Mouse (Mus musculus) retina, postnatal 7 days (tissue): ENCODE data around the gene Cc2d1b.

Experiments
- DNase-seq: peaks from one replicate; pipeline ENCODE4 v3.0.0-alpha.2; 2012; ENCODE audit warnings: low read depth, low spot score

Gene Cc2d1b

DNA sequence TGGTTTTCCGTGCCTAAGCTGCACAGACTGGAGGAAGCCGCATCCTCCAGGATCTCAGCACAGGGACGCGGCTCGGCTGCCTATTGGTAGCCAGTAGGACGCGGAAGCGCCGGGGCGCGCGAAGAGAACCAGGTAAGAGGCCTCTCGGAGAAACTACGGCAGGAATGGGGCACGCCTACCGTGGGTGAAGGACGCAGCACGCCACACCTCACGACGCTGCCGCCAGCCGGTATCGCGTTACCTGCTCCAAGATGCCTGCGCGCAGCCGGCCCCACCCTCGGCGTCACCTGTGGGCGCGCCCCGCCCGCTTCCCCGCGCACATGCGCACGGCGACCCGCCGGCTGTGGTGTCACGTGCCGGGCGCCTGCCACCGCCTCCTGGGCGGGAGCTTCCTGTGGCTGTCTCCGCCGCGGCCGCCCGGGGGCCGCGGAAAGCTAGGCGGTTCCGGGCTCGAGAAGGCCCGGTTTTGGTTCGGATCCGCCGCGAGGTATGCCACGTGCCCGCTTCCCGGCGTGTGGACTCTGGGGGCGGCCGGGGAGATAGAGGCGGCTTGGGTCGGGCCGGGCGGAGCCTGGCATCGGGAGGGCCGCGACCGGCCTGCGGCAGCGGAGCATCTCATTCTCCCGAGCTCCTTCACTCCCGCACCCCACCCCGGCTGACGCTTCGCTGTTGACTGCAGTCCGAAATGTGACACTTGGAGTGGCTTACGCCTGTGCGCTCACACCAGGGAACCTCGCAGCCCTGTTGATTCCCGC is at the start of gene Cc2d1b:
TSS of gene Cc2d1b (plus strand) at position 354 of the 755 bp plus-strand sequence.
- peak; percentile 87 for DNase-seq

DNA sequence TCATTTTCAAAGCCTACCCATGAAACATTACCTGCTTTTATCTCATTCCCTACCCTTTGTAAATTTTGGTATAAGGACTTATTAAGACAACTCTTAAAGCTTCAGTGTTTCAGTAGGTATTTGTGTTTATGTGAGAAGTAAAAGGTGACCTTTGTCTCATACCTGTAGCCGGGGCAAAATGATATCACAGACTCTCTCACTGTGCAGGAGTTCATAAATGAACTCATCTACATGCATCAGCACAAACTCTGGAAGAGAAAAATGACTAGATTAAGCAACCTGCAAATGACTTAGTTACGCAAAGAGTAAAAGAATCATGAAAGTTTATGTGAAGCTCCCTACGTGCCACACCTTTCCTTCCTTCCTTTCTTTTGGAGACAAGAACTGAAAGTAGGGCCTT is 47.1 kb upstream of the Cc2d1b start:
- DNase-seq: no peak

DNA sequence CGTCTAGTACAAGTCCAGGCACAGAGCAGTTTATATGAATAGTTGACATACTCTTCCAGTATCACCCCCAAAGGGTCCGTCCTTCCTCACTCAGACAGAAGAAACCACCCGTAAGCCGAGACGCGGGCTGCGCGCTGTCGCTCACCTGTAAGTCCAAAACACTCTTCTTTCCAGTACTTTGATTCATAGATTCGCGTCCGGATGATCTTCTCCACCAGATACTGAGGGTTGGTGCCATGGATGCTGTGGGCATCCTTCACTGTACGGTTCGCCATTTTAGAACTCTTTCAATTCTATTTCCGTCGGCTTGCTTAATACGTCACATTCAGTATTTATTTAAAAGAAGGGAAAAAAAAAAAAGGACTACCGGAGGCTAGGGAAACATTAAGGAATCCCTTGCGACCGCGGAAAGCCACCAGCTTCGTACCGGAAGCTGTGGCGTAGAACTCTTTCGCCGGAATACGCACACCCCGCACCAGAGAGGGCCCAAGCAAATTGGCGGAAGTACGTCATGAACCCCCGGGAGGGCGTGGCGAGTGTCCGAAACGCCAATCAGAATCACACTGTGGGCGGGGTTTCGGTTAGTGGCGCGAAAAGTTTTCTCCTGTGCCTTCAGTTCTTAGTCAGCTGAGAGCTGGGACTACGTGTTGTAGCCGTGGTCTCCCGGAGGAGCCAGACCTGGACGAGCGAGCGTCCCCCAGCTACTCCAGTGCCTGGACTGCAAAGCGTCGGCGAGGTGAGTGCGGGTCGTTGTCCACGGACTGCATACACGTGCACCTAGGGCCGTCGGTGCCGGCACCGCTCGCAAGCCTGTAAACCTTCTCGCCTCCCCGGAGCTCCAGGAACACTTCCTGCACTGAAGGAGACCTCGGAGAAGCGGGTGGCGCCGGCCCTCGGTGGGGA is 40.6 kb upstream of the Cc2d1b start, which contains the start of the genes Prpf38a and Orc1:
TSS of gene Prpf38a (minus strand) at position 497 of the 903 bp plus-strand sequence.
TSS of gene Orc1 (plus strand) at position 584 of the 903 bp plus-strand sequence.
- DNase-seq: peak; percentile 93

DNA sequence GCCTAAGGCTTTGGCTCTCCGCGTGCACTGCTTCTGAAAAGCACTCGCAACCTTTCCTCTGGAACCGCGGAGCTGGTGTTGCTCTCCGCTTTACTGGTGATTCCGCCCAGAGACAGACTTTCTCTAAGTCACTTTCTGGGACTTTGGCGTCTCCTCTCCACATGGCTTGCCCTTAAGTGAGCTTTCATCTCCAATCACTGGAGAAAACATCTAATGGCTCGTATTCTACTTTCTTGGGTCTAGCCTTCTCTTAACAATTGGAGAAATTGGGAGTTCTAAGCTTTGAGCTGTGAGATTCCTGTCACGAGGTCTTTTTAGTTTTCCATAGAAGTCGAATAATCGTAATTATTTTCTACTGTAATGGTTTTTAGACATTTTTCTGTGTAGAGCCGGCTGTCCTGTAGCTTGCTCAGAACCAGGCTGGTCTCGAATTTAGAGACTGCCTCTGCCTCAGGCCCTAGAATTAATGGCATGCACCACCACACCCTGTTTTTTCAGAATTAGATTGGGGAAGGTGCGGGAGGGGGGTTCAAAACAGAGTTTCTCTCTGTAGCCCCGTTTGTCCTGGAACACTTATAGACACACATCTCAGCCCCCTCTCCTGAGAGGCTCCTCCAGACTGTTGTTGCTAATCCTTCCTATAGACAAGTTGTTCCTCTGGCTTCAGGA is 39.9 kb upstream of the Cc2d1b start:
- DNase-seq: no peak

DNA sequence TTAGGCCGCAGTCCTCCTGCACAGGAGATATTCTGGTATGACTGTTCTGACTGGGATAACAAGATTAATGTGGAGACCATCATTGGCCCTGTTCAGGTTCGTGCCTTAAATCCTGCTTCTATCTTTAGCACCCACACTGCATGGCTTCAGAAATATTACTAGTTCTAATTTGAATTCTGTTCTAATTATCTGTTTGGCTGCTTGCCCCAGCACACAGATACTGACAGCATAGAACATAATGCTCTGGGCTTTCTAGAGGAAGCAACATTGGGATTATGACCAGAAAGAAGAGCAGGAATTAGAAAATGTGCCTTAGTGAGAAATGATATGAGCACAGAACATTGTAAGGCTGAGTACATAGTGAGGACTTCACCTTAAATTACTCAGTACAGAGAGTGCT is 26.4 kb upstream of the Cc2d1b start:
- DNase-seq: no peak

DNA sequence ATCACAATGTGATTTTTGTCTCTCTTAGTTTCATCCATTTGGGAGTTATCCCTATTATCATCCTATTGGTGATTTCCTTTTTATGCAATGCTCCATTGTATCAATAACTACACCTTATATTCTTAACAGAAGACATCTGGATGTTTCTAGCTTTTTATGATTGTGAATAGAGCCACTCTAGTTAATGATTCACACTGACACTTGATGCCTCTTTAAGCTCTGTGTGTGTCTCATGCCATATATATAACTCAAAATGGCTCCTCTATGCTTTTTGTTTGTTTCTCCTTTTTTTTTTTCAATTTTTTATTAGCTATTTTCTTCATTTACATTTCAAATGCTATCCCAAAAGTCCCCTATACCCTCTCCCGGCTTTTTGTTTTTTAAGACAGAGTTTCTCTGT is 24.0 kb upstream of the Cc2d1b start:
- no peak for DNase-seq

DNA sequence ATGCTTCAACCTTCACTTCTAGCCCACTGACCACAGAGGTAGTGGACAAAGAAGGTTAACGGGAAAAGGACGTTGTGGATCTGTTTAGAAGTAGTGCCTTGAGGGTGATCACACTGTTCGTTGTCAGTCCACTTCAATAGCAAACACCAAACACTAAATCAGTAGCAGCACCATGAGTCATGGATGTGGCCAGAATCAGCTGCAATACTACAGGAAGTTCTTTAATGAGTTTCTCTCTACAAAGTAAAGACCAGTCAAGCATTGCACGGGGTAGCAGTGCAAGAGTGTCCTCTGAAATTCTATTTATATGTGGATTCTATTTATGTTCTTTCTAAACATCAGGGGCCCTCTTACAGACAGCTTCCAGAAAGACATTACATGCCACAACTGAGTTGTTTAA is 21.4 kb upstream of the Cc2d1b start:
- DNase-seq: no peak

DNA sequence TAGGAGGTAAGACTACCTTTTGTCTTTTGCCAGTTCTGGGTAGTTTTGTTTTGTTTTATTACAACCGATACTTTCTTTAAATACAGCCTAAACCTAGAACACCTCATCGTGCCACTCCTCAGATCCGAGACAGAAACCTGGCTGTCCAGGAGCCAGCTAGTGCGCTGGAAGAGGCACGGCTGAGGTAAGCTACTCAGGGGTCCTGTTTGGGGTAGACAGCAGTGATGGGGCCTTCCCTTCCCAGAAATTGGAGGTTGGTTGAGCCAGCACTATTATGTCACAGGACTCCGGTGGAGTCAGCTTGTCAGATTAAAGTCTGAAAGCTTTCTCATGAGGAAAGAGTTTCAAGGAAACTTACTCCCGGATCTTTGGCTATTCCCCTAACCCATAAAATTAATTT is 17.9 kb upstream of the Cc2d1b start:
- no peak for DNase-seq

DNA sequence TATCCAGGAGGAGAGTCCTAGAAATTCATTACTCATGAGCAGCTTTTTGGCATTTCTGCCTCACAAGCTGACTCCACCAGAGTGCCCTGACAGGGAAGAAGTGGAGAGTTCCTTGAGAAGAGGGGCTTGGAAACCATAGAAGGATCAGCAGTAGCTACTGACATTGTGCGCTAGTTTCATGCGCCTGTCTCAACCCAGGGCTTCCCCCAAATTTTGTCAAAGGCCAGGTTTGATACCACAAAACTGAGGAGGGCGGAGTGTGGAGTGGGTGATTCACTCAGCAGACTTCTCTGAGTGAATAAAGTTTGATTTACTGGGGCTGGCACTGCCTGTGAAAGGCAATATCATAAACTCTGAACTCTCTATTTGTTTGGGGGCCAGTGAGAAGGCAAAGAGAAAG is 11.1 kb upstream of the Cc2d1b start:
- DNase-seq: no peak

DNA sequence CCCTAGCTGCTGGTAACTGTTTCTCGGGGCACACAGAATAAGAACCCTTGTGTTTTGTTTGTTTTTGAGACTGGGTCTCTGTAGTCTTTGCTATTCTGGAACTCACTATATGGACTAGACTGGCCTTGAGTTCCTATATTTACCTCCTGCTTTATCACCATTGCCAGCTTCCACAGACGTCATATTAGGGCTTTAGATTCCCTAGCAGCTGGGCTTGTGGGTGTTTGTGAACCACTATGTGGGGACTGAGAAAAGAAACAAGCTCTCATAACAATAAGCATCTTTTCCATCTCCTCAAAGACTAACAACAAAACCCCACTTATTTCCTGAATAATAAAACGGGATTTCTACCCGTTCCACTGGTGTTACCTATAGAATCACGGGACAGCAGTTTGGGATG is 8.8 kb upstream of the Cc2d1b start:
- DNase-seq: no peak

DNA sequence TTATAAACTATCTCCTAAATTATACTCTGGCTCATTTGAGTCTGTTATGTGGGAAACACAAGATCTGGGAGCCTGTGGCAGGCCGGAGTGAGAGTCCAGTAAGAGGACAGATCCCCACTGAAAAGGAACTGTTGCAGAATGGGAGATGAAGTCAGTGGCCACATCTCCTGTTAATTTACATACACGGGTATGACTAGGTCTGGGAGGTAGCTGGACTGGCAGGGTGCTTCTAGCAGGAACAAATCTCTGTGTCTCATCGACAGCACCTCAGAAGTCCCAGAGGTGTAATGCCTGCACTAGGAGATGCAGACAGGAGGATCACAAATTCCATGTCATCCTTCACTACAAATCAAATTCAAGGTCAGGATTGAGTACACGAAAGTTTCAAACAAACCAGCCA is 1.2 kb upstream of the Cc2d1b start:
- DNase-seq: no peak

DNA sequence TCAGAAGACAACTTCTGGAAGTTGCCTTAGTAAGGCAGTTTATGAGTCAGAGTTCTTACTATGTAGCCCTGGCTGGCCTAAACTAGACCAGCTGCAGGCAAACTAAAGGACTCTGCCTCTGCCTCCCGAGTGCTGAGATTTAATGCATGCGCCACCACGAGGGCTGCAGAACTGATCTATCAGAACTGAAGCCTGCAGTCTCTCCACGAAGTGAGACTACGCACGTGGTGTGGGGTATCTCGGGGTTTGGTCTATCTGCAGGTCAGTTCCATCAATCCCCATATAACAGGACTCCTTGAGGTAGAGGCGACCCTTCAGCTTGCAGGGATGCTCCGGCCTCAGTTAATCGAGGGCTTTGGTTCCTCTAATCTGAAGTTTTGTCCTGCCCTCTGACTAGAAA is 575 bp upstream of the Cc2d1b start:
- DNase-seq: peak; percentile 9

DNA sequence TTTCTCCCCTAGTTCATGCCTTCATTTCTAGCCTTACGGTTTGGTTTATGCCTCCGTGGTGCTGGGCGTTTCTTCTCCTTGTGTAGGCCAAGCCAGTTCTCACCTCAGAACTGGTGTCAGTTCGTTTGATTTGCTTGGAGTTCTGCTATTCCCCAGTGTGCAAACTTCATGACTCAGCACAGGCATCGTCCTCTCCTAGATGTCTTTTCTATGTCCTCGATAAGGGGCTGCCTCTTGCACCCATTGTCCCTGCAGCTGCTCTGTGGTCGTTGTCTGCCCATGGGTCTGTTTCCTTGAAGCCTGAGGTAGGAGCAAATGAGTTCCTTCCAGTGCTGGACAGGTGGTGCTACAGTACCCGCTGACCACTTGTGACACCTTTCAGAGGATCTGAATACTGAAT is 796 bp downstream of the Cc2d1b start:
- no peak for DNase-seq

DNA sequence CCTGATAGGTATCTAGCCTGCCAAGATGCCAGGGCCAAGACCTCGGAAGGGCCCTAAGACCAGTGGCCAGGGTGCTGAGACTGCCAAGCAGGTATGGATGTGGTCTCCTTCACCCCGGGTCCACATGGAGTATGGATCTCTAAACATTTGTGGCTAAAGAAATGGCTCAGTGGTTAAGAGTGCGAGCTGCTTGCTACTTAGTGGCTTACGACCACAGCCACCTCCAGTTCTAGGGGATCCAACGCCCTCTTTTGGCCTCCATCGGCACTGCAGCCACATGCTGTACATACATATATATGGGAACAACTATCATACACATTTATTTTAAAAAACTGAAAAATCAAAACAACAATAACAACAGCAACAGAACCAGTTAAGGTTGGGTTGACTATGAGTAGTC is 1.8 kb downstream of the Cc2d1b start:
- DNase-seq: no peak

DNA sequence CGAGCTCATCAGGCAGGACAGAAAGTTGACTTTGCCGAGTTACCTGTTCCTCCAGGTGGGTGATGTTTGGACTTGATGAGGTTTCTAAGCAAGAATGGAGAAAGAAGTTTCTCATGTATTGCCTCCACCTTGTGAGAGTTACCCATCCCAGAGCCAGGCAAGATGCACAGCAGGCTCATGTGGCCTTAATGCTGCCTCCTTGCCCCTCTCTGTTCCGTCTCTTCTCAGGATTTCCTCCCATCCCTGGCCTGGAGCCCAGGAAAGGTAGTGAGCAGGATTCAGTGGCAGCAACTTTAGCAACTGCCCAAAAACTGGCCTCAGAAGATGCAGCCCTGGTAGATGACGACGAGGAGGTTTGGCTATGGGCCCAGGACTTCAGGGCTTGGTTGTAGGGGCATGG is 7.3 kb downstream of the Cc2d1b start:
- DNase-seq: no peak

DNA sequence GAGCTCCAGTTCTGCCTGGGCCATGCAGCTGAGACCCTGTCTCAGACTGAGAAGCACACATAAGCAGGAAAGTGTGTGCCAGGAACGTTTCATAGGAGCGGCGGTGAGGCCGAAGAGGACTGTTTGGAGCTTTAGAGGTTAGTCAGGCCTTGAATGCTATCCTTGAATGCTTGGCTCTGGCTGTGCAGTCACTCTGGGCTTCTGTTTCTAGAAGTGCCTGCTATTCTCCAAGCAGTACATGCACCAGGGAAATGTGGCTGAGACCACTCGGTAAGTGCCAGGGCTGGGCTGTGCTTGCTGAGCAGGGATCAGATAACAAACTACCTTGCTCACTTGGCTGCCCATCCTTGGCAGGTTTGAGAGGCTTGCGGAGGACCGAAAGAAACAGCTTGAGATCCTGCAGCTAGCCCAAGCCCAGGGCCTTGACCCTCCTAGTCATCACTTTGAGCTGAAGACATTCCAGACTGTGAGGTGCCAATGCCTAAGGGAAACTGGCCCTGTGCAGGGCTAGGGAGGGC is 9.7 kb downstream of the Cc2d1b start:
- DNase-seq: no peak

DNA sequence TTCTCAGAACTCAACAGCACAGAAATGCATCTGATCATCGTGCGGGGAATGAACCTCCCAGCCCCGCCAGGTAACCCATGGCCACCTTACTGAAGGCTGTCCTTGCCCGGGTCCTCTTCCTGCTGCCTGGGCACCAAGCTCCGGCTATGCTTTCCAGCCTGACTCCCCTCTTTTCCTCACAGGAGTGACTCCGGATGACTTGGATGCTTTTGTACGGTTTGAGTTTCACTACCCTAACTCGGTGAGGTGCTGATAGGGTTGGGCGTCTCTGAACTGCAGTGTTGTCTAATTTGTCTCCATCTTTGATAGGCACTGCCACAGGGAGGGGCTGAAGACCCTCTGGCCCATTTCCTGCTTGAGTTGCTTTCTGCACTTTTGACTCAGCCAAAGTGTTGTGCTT is 10.4 kb downstream of the Cc2d1b start:
- no peak for DNase-seq

DNA sequence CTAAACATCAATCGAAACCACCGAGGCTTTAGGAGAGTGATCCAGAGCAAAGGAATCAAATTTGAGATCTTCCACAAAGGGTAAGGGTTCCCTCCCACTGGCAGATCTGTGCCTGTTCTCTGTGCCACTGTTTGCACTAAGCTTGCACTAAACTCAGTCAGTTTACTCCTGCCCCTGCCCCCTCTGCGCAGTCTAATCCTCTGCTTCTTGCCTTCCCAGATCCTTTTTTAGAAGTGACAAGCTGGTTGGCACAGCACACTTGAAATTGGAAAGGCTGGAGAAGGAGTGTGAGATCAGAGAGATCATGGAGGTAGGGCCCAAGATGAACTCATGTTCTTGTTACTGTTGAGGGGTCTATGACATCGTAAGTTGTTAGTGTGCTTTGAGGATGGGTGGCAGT is 11.9 kb downstream of the Cc2d1b start:
- no peak for DNase-seq

DNA sequence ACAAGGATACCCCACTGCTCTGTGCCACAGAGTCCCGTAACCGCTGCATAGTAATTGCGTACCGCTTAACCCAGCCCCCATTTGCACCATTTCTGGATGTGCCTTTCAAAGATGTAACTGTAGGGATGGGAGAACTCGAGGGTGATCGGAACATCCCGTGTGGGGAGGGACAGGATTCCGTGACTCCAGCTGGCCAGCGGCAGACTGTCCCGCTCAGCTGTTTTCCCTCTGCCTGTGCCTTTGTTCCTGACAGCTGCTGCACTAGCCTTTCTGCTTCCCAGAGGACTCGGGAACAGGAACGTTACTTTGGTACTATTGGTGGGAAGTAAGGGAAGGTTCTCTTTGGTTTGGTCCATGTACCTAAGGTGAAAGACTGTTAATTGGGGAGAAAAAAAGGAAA is 14.0 kb downstream of the Cc2d1b start:
- no peak for DNase-seq

DNA sequence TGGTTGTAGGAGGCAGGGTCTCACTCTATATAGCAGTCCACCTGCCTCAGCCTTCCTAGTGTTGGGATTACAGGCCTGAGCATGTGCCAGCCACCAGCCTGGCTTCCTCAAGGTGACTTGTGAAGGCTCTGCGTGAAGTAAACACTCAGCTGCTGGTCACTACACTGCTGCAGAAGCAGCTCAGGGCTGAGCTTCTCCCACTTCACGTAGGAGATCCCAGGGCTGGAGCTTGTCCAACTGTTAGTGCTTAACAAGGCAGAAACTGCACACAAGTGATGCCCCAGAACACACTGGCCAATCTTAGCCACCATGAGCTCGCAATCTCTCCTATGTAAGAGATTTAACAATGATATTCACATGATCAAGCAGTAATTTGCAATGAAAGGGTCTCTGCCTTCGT is 15.0 kb downstream of the Cc2d1b start:
- DNase-seq: no peak

DNA sequence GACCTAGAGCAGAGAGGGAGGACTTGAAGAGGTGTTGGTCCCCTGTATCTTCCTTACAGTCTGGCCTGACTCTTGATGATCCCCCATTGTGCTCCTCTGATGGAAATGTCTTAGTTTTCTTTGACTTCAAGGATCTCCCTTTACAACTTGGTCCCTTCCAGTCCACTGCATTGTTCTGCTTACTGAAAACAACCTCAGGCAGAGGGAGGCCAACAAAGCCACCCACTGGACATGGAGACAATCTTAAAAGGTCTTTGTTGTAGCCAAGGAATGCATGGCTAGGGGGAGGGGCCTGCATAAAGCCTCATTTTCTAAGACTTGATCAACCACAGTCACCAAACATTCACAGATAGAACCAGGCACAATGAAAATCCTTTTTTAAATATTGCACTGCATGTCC is 15.4 kb downstream of the Cc2d1b start:
- DNase-seq: no peak

DNA sequence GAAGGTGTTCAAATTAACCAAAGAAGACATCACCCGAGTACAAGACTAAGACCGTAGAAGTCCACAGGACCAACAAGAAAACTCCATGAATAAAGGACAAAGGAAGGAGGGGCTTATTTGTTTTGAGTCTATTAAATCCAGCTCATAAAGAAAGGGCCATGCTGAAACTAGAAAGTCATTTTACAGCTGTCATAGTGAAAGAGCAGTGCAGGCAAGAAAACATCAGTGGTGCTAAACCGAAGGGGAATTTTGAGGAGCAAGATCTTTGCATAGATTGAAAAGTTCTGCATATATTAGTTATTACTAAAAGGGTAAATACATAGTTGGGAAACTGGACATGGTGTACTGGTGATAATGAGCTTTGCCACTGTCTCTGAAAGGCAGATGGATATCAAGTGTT is 18.0 kb downstream of the Cc2d1b start:
- DNase-seq: no peak
